Mouse (Mus musculus) adipocyte (in vitro differentiated cells): ENCODE measurements around the gene Stk33.

Source experiments
- DNase-seq: peaks from one replicate; pipeline ENCODE4 v3.0.0-alpha.2; 2016; ENCODE audit warnings: low spot score

Gene Stk33

DNA sequence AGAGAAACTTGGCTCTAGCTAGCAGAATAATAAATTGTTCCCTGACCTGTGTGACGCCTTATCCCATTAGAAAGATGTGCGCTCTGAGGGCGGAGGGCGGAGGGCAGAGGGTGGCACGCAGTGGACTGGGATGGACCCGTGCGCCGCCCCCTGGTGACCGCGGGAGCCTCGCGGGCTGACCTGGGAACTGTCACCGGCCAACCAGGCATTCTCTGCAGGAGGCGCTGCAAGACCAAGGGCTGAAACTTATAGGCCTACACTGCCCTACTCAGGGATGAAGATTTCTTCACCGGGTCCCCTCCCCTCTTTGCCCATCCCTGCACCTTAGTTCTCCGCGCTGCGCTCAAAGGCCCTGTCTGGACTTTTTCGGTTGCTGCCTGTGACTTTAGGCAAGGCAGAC, 197.6 kb downstream of the Stk33 start:
- DNase-seq = no peak

DNA sequence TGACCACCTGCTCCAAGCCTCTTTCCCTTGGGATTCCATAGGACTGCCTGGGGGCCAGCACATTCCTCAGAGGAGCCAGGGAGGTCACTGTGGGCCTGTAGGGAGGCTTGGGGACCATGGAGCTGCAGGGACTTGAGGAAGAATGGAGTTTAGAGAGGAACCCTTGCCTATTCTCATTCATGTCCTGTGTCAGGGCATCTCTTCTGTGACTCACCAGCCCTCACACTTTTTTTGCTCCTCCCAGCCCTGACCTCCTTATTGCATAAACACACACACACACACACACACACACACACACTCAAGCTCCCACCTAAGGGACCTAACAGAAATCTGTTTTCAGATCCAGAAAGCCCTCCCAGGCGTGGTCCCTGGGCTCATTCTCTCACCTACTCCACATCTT, 199.5 kb downstream of the Stk33 start:
- DNase-seq = no peak

DNA sequence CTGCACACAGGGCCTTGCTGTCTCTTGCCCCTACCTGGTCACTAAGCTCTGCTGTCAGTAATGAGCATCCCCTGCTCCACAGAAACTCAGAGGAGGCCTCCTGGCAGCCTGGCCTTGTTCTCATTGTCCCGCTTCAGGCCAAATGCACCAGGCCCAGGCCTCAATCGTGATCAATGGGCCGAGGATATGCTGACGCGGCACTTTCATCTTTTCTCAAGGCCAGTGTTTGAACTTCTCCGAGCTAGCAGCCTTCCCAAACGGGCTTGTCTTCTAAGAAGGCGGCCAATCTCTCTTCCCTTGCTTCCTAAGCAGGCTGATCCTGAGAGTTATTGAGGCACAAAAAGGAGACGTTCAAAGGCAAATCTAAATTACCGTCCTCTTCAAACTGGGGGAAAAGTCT, 200.2 kb downstream of the Stk33 start:
- no peak for DNase-seq

DNA sequence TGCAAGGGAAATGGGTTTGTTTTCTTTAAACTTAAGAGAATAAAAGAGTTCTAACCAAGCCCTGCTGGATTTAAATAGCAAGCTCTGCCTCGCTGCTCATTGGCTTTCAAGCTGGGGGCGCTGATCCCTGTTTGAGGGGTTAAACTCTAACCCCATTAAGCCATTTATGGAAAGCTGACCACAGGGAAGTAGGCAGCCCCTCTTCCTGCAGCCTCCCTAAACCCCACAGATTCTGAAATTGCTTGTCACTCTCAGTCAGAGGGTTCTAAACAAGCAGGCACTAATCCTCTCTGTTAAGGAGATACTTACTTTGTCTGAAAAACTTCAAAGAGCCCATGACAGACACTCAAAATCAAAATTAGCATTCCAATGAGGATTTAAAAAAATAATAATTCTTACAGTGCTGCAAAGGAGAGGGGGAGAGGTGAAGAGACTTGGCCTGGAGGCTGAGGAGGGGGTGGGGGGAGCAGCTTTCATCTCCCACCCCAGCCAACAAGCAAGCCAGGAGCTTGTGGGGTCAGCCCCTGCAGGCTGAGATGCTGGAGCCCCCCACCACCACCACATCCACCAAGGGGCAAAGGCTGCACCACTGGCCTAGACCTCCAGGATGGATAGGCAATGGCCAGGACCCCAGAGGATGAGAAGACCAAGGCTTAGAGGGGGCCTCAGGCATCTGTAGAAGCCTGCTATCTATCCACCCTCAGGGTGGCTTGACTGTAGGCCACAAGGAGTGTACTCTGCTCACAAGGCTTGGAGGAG, 203.8 kb downstream of the Stk33 start:
- DNase-seq = no peak

DNA sequence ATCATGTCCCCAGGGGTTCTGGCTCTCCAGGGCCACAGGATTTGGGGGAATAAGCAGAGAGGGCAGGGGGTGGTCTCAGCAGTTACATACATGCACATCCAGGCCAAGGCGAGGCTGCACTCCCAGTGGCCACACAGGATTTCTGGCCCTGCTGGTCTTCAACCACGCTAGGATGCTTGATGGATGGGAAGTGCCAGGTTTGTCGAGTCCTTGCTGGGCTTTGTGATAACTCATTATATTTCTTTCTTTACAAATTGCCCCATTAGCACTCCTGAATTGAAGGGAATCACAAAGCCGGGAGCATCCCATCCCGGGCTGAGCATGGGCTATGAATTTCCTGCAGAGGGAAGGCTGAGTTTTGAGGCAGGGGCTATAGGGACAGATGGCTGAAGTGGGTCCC, 204.4 kb downstream of the Stk33 start:
- no peak for DNase-seq

DNA sequence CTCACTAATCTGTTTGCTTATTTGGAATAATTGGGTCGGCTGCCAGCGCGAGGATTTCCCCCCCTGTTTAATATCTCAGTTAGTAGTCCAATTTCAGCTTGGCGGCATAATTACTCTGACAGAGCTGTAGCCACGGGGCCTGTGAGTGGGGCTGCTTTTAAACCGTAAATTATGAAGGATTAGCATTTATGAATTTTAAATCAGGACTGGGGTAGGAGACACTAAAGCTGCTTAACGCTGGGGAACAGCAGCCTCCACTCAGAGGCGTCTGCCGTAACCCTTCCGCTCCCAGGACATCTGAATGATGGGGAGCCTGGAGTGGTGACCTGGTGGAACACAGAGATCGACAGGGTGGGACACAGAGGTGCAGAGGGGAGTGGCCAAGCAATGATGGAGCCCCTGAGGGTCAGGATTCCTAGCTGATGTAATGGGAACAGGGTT, 207.0 kb downstream of the Stk33 start:
- DNase-seq = no peak

DNA sequence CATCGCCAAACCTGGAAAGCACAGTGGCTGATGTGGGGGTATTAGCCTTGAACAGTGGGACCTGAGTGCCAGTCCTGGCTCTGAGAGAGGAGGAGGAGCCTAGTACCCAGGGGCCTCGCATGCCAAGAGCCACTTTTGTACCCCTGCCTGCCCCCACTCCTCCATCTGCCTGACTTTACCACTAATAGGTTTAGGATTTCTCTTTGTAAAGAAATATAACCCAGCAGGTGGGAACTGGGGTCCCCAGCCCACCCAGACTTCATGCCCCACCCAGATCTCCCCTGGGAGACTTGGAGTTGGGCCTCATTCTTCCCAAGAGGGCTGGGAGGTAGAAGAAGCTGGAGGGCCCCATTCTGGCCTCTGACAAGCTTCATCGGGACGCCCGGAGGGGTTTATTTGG, 207.6 kb downstream of the Stk33 start:
- DNase-seq = no peak

DNA sequence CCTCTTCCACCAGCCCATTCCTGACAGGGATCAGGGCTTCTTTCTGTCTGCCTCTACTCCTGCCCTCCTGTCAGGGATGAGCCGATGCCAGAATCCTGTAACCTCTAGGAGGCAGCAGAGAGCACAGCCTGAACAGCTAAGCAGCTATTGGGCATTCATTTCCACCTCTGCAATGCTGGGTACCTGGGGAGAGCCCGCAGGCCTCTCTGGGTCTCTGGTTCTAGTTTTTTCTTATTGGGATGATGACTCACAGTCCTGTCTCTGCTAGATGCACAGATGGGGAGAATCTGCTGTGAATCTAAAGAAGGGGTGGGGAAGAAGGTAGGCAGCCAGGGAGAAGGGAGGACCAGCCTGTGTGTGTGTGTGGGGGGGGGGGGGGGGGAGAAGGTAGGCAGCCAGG, 208.1 kb downstream of the Stk33 start:
- peak; percentile 25 for DNase-seq
